Mouse (Mus musculus): ENCODE data around the gene Gck.

Gene Gck

GRCm38 (mm10) chr11:5870069-5870468, 79.8 kb downstream of the Gck start:
- no peak for DNase-seq

- DNase-seq: no peak
Observed at GRCm38 (mm10) chr11:5869331-5869730, 80.5 kb downstream of the Gck start.

- no peak for DNase-seq
Observed at GRCm38 (mm10) chr11:5868324-5868723, 81.6 kb downstream of the Gck start.

GRCm38 (mm10) chr11:5867196-5867595, 82.7 kb downstream of the Gck start:
- DNase-seq: no peak

- DNase-seq: no peak
Observed at GRCm38 (mm10) chr11:5862394-5863105, 87.3 kb downstream of the Gck start.

GRCm38 (mm10) chr11:5861678-5862393, 88.0 kb downstream of the Gck start, which contains the start of gene Aebp1:
Gene Aebp1, plus strand, starts transcription at chr11:5861947.
- DNase-seq: no peak

GRCm38 (mm10) chr11:5860639-5861038, 89.2 kb downstream of the Gck start:
- no peak for DNase-seq

GRCm38 (mm10) chr11:5859883-5860550, 89.9 kb downstream of the Gck start:
- no peak for DNase-seq

- no peak for DNase-seq
Observed at GRCm38 (mm10) chr11:5858723-5859122, 91.2 kb downstream of the Gck start.

GRCm38 (mm10) chr11:5856479-5857130, 93.3 kb downstream of the Gck start:
- DNase-seq: no peak

GRCm38 (mm10) chr11:5855902-5856301, 94.0 kb downstream of the Gck start:
- DNase-seq: peak; percentile 64

GRCm38 (mm10) chr11:5855481-5855880, 94.4 kb downstream of the Gck start:
- DNase-seq: no peak

GRCm38 (mm10) chr11:5852314-5852713, 97.6 kb downstream of the Gck start:
- no peak for DNase-seq

- no peak for DNase-seq
Observed at GRCm38 (mm10) chr11:5851021-5851736, 98.7 kb downstream of the Gck start.

Measured in right cerebral cortex, adult 18-20 months (tissue).